Mouse (Mus musculus): Measurements from ENCODE around the gene Cxcl15.
"Not testable (repeated sequence)": the region's sequence is repeated elsewhere in the genome, so short reads cannot be mapped to it uniquely, and the experiment has no call there.

Cxcl15 gene

GRCm38 (mm10) chr5:90789306-90790073, 4.8 kb upstream of the Cxcl15 start:
- DNase-seq (ENCODE audit: low spot score in 2 of 2): no peak

- DNase-seq (ENCODE audit: low spot score in 2 of 2): no peak
Observed at GRCm38 (mm10) chr5:90790074-90790502, 4.2 kb upstream of the Cxcl15 start.

DNA sequence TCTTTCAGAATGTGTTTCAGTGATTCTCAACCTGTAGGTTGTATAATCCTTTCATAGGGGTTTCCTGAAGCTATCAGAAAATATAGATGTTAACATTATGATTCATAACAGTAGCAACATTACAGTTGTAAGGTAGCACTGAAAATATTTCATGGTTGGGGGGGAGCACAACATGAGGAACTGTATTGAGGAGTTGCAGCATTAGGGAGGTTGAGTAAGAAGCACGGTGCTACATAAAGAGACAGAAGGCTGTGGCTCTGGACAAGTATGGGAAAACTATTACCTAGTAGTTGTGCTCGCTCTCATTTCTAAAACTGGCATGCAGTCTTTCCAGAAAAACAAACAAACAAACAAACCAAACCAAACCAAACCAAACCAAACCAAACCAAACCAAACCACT, 1.1 kb downstream of the Cxcl15 start:
- DNase-seq (ENCODE audit: low spot score in 2 of 2): not testable (repeated sequence)

DNA sequence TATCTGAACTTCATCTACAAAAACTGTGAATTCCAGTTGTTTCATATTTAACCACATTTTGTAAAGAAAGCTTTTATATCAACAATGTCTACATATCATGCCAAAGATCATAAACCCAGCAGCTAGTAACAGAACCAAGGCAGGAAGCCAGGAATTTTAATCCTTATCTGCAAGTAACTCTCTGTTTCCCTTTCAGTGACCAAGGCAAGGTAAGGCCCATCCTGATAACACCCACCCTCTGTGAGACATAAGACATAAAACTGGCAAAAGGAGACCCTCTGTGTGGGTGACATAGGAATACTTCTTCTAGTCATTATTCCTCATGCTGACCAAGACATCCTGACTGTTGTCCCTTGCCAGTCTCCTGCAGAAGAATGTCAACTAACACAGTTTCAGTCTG, 10.2 kb downstream of the Cxcl15 start:
- DNase-seq (ENCODE audit: low spot score in 2 of 2): no peak

DNA sequence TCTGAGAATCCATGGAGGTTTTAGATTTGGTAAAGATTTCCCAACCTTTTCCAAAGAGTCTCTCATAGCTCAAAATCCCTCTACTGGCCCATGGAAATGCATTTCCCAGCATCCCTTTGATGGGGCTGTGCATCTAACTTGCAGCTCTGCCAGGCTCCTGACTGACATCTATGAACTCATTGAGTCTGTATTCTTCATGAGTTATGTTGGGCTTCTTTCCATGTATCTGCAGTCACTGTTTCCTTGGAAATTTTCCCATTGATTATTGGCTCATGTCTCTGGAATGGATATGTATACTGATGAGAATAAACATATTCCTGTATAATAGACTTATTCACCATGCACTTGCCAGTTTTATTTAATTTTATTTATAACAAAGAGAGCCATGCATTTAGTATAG, 11.7 kb downstream of the Cxcl15 start:
- DNase-seq (ENCODE audit: low spot score in 2 of 2): no peak

GRCm38 (mm10) chr5:90807176-90807950, 13.0 kb downstream of the Cxcl15 start:
- no peak for DNase-seq (ENCODE audit: low spot score in 2 of 2)

DNA sequence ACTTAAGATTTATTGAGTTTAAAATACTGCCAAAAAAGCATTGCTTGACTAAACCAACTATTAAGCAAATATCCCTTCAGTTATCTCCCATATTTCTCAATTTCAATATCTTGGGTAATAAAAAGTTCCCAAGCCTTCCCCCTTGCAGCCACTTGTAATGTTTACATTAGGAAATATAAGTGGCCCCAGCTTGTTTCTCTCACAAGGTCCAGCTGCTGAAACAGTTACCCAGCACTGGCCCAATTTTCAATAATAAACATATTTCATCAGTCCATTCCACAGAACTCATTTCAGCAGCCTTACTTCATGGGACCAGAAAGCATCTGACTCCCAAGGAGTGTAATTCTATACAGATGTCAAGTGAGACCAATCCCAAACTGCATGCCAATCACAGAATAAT, 25.4 kb downstream of the Cxcl15 start:
- no peak for DNase-seq (ENCODE audit: low spot score in 2 of 2)

DNA sequence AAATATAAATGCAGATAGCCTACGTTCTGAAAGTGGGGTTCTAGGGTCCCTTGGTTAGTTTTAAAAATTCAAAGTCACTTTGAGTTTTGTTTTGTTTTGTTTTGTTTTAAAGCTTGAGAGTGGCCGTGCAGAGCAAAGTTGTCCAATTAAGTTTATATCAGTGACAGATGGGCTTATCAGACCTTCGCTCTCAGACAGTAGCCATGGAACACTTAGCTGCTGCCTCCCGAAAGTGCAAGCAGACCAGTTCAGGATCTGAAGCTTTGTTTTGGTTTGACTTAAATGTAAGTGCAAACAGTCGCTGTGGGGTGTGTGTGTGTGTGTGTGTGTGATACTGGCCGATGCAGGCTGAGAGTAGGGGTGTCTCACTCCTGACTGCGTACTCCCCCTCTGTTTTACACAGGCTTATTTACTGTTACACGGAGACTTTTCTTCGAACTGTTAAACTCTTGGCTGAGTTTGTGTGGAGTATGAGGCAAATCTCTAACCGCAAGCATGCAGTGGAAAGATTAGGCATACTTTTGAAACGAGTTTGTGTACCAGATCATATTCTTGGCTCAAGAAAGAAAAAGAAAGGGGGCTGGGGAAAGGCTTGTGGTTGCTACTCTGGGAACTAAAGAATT, 37.9 kb downstream of the Cxcl15 start:
- no peak for DNase-seq (ENCODE audit: low spot score in 2 of 2)

- DNase-seq (ENCODE audit: low spot score in 2 of 2): no peak
Observed at GRCm38 (mm10) chr5:90832768-90833388, 38.5 kb downstream of the Cxcl15 start.

DNA sequence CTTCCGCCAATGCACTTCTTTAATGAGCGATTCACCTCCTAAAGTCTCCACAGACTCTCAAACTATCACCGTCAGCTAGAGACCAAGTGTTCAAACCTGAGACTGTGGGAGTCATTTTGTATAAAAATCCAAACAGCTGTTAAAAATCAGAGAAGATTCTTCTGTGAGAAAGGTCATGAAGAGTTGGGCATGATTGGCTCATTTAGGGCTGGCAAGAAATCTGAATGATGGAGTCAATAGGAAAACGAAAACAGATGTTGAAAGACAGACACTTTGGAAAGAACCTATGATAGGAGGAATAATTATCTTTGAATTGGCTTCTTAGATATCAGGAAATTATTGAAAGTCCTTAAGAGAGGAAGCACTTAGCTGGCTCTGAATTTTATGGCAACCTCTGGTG, 40.1 kb downstream of the Cxcl15 start:
- no peak for DNase-seq (ENCODE audit: low spot score in 2 of 2)

- DNase-seq (ENCODE audit: low spot score in 2 of 2): no peak
Observed at GRCm38 (mm10) chr5:90838582-90838981, 44.2 kb downstream of the Cxcl15 start.

- no peak for DNase-seq (ENCODE audit: low spot score in 2 of 2)
Observed at GRCm38 (mm10) chr5:90840902-90841869, 46.9 kb downstream of the Cxcl15 start.

DNA sequence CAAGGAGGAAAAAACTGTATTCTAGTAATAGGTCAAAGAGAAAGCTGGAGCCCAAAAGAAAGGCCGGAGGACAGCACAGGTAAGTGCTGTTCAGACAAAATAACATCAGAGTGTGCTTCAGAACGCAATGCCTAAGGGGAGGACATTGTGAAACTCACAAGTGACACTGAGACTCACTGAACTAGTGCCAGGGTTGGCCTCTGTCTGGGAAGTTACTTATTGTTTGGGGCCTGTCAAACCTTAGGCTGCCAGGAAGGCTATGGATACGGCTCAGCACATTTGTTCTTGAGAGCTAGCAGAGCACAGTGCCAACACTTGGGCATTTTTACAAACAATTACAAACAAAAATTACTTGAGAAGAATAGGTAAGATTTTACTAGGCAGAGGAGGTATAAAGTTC, 49.6 kb downstream of the Cxcl15 start:
- no peak for DNase-seq (ENCODE audit: low spot score in 2 of 2)

GRCm38 (mm10) chr5:90850096-90850495, 55.8 kb downstream of the Cxcl15 start:
- not testable (repeated sequence) for DNase-seq (ENCODE audit: low spot score in 2 of 2)

GRCm38 (mm10) chr5:90851391-90851790, 57.1 kb downstream of the Cxcl15 start:
- DNase-seq (ENCODE audit: low spot score in 2 of 2): not testable (repeated sequence)
